11 mouse cellular contexts compared by ENCODE assay signal in the genomic region with DNA sequence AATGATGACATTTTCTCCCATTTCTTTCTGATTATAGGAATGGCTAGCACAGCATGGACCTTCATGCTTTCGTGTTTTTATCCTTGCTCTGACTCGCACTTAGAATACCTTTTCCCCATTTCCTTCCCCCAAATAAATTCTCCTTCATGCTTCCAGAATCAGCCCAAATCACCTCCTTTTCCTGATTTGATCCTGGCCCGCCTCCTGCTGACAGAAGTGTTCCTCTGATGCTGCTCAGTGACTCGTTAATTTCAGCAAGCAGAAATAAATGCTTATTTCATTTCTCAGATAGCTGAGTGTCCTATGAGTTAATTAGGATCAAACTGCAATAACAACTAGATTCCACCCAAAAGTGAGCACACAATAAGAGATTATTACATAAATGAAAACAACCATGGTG.
"Had no signal": no experiment of that assay in that cellular context is flagged by ENCODE, and none has a peak within 500 bp of the region (broad histone marks: within the 10 kb centered on the region; RNA-seq: fewer than 3 reads in every experiment).

No protein-coding gene starts in this region.

- H3K9me3 ChIP-seq: limb, embryonic 13.5 days; midbrain, embryonic 10.5 days; neural tube, embryonic 13.5 days had no signal

- H3K27me3 ChIP-seq: limb, embryonic 13.5 days; neural tube, embryonic 13.5 days had no signal

- H3K4me2 ChIP-seq: limb, embryonic 13.5 days; neural tube, embryonic 13.5 days had no signal

- H3K27ac ChIP-seq: limb, embryonic 13.5 days; liver, embryonic 14.5 days; midbrain, embryonic 10.5 days; neural tube, embryonic 13.5 days had no signal

- H3K9ac ChIP-seq: limb, embryonic 13.5 days; liver, embryonic 14.5 days; neural tube, embryonic 13.5 days had no signal

- H3K4me1 ChIP-seq: midbrain, embryonic 10.5 days; neural tube, embryonic 13.5 days had no signal

- H3K4me3 ChIP-seq: limb, embryonic 13.5 days; midbrain, embryonic 10.5 days; neural tube, embryonic 13.5 days had no signal

- H3K36me3 ChIP-seq: limb, embryonic 13.5 days; midbrain, embryonic 10.5 days; neural tube, embryonic 13.5 days had no signal

- DNase-seq: kidney, adult 11 months; left cerebral cortex, postnatal 4 days; lung, adult 18-20 months; lung, postnatal 4 days; midbrain, embryonic 14.5 days; right cerebral cortex, postnatal 14 days; thymus, postnatal 4 days had no signal
